Mouse (Mus musculus) liver, adult 2 months (tissue): ENCODE data around the gene Cfap70.

Experiments
- CTCF ChIP-seq: fragments of 200-500 bp; IDR thresholded peaks from 2 replicates; pipeline ENCODE4 v1.5.1; 2011; ENCODE audit warnings: low read depth, low read length, control low read depth
- POLR2A ChIP-seq: fragments of 200-500 bp; IDR thresholded peaks from 2 replicates; pipeline ENCODE4 v1.6.1; 2011; ENCODE audit warnings: low read length, control low read depth; ENCODE audit not compliant: insufficient read depth; ENCODE audit errors: extremely low read depth

DNA sequence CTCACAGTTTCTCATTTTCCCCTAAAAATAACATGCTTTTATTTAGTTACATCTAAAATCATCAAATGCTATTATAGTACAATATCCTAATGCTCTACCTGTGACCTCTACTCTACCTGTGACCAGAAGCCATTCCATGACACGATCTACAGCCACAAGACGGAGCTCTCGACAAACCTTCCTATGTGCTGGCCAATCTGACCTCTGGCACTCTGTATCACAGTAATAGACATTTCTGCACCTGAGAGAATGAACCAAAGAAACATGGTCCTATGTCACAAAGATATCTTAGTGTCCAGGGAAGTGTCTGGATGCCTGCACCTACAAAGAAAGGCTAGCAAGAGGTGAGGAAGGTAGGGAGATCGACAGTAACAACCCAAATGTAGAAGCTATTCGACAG lies 34.0 kb upstream of the Cfap70 start:
- TF ChIP-seq CTCF: no peak
- TF ChIP-seq POLR2A: no peak
